Mouse (Mus musculus) liver, embryonic 12.5 days (tissue): ENCODE measurements around the gene Ubap2l. TPM values are rescaled to one million over a fixed set of nuclear protein-coding genes. Genes with fewer than 3 reads are reported as not detected.
A peak's percentile ranks its signal among the peaks of the same experiment; 100 is the strongest.

ENCODE experiments used
- ATAC-seq: fragments of 200-750 bp; cut with Nextera tagmentation; 2 replicates; pipeline ENCODE4 v1.8.0; 2017; ENCODE audit warnings: moderate number of reproducible peaks, mild to moderate bottlenecking, moderate library complexity
- H3K27ac ChIP-seq: fragments of 300-500 bp; sonication (generic); 2 replicates; pipeline ENCODE4 v1.5.1; 2016; ENCODE audit warnings: mild to moderate bottlenecking
- H3K27me3 ChIP-seq: fragments of 300-500 bp; sonication (generic); replicated peaks from 2 replicates; pipeline ENCODE4 v1.6.1; 2016; ENCODE audit warnings: mild to moderate bottlenecking, moderate library complexity
- H3K36me3 ChIP-seq: fragments of 300-500 bp; sonication (generic); 2 replicates; pipeline ENCODE4 v1.6.1; 2016; ENCODE audit warnings: mild to moderate bottlenecking, moderate library complexity
- H3K4me1 ChIP-seq: fragments of 300-500 bp; sonication (generic); 2 replicates; pipeline ENCODE4 v1.6.1; 2016
- H3K4me2 ChIP-seq: fragments of 300-500 bp; sonication (generic); 2 replicates; pipeline ENCODE4 v1.6.1; 2016; ENCODE audit warnings: mild to moderate bottlenecking, moderate library complexity
- H3K4me3 ChIP-seq: fragments of 300-500 bp; sonication (generic); 2 replicates; pipeline ENCODE4 v1.5.1; 2016; ENCODE audit warnings: mild to moderate bottlenecking, moderate library complexity
- H3K9ac ChIP-seq: fragments of 300-500 bp; sonication (generic); 2 replicates; pipeline ENCODE4 v1.6.1; 2016; ENCODE audit warnings: mild to moderate bottlenecking, moderate library complexity
- H3K9me3 ChIP-seq: fragments of 300-500 bp; sonication (generic); replicated peaks from 2 replicates; pipeline ENCODE4 v1.6.1; 2016; ENCODE audit warnings: mild to moderate bottlenecking, moderate library complexity
- WGBS: fragments of 180-500 bp; shearing (Covaris S2); methylation state at CpG from one replicate; pipeline ENCODE4 v1.1.7; 2016; ENCODE audit not compliant: insufficient replicate concordance; 5-methylcytosine and 5-hydroxymethylcytosine counted together
- polyA plus RNA-seq: library from polyadenylated mRNA; unstranded; fragments of >200 nt; fragmentation: Nextera tagmentation; extraction: Ambion mirVana; gene quantifications from 2 replicates; pipeline ENCODE4 v1.2.1, GENCODE M21; 2016

Gene Ubap2l
- polyA plus RNA-seq, 1 experiment from 2014 or later: 111 TPM

DNA sequence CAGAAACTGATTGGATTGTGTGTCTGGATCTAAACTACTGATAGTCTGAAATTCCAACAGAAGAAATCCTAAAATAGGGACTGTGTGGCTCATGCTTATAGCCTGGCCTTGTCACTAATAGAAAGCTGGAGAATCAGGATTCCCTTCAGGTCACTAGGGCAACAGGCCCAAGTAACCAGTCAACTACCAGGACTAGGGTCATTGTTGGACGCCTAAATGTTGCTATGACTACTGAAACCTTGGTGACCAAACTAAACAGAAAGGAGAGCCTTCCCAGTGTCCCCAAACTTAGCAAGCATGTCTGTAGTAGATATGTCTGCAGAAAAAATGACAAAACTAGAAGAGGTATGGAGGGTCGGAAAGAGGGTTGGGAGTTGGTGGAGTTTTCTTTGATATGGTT is 10.1 kb upstream of the Ubap2l start:
- Histone ChIP-seq H3K36me3 (peaks cover 77% of the 10 kb centered on the region), H3K9ac (no peak overlapping the region), H3K4me1 (no peaks in the 10 kb centered on the region), H3K4me3 (no peak overlapping the region), H3K4me2 (no peak overlapping the region), H3K27ac (no peak overlapping the region), H3K27me3 (no peaks in the 10 kb centered on the region), H3K9me3 (no peaks in the 10 kb centered on the region)
- no peak for ATAC-seq
- WGBS: 75% methylated on average over 2 of the region's 2 CpGs

DNA sequence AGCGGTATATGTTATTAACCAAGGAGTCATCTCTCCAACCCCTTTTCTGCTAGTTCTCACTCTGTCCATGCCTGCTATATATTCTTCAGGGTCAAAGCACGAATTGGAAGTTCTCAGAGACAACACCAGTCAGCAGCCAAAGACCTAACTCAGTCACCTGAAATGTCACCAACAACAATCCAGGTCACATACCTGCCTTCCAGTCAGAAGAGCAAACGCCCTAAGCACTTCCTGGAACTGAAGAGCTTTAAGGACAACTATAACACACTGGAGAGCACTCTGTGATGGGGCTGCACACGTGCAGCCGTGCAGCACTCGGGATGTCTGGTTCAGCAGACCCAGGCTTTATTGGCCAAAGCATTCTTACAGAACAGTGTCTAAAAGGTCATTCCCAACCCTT is 9.1 kb upstream of the Ubap2l start:
- H3K4me1 ChIP-seq: no peaks in the 10 kb centered on the region

DNA sequence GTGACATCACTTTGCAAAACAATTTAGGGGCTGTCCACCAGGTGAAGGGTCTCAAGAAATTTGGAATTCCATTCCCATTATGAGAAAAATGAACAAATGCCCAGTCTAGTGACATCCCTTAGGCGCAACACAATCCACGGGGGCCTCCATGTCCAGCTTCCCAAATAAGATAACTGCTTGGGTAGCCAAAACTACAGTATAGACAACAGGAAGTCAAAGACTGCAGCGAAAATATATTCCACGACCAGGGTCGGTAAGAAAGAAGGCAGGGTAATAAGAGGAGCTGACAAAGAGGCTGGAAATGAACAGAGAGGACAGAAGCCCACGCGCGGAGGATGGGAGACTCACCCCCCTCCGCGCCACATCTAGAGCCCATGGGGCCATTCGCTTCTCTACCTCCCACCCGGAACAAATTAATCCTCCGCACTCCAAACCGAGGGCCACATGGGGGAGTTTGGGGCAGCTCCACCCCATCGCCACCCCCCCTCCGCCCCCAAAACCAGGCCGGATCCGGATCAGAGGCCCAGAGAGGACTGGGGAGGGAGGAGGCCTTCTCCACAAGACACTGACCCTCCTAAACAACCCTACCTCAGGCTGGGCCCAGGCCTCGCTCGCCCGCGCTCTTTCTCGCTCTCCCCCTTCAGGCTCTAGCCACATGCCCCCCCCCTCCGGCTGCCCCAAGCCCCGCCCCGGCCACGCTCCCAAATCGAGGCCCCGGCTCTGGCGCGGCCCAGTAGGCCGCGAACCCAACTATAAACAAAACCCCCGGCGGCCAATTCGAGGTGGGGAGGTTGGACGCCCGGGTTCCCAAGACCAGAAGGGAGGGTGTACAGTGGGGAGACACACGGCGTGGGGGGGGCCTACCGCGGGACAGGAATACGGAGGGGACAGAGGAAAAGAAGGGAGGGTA is 732 bp downstream of the Ubap2l start, which contains the start of gene 4933434E20Rik:
Gene 4933434E20Rik (plus strand): TSS at position 196 of the 910 bp plus-strand sequence.
- H3K4me2 ChIP-seq: peak within 1 kb of the TSS; percentile 71
- WGBS: under 1% methylated on average over 42 of the region's 43 CpGs
- no peaks in the 10 kb centered on the region for H3K9me3 ChIP-seq
- H3K9ac ChIP-seq: peak within 1 kb of the TSS; percentile 95
- H3K4me3 ChIP-seq: peak within 1 kb of the TSS; percentile 88
- H3K27ac ChIP-seq: peak within 1 kb of the TSS; percentile 95
- peak; percentile 71 for ATAC-seq
- peaks cover 41% of the 10 kb centered on the region for H3K36me3 ChIP-seq
- peaks cover 39% of the 10 kb centered on the region for H3K4me1 ChIP-seq
- no peaks in the 10 kb centered on the region for H3K27me3 ChIP-seq

More for the DNA sequence above, 9.1 kb upstream of the Ubap2l start:
- Histone ChIP-seq H3K4me3 (no peak overlapping the region), H3K36me3 (peaks cover 85% of the 10 kb centered on the region), H3K4me2 (no peak overlapping the region), H3K27ac (no peak overlapping the region), H3K27me3 (no peaks in the 10 kb centered on the region), H3K9me3 (no peaks in the 10 kb centered on the region), H3K9ac (no peak overlapping the region)
- WGBS: 85% methylated on average over 6 of the region's 6 CpGs
- no peak for ATAC-seq

DNA sequence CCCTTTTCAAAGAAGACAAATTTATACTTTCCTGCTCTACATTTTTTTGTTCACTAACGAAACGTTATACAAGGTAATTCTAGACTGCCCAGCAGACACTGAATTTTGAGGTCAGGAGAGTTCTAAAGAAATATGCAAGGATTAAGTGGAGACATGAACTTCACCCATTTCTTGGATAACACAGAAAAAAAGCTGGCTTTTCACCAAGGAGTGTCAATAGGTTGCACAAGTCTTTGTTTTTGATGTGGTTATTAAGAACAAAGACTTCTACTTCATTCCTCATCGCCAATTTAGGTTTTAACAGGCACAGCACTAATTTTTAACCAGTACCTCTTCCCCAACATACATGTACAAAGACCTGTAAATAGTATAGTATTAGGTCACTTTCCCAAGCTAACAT is 2.7 kb downstream of the Ubap2l start:
- Histone ChIP-seq H3K4me2 (no peak overlapping the region), H3K4me1 (peaks cover 35% of the 10 kb centered on the region), H3K27me3 (no peaks in the 10 kb centered on the region), H3K36me3 (peaks cover 41% of the 10 kb centered on the region), H3K4me3 (no peak overlapping the region), H3K27ac (no peak overlapping the region), H3K9ac (no peak overlapping the region; the same call in 1 of the 2 replicates), H3K9me3 (no peaks in the 10 kb centered on the region)
- no peak for ATAC-seq
- WGBS: 81% methylated on average over 3 of the region's 3 CpGs

DNA sequence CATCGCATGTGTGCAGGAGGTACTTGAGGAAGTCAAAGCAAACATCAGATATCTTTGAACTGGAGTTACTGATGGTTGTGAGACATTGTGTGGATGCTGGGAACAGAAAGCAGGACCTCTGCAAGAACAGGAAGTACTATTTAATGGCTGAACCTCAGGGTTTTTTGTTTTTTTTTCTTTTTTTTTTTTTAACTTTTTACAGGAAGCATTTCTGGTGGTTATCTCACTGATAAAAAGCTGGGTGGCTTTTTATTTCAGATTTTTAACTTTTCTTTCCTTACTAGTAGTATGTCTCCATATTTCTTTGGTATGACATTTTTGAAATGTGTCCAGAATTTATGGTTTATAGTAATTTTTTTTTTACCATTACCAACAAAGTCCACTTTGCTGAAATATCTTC is 16.2 kb downstream of the Ubap2l start:
- Histone ChIP-seq H3K4me3 (no peak overlapping the region), H3K9me3 (no peaks in the 10 kb centered on the region), H3K9ac (no peak overlapping the region), H3K4me2 (no peak overlapping the region), H3K27me3 (no peaks in the 10 kb centered on the region), H3K36me3 (peaks cover 92% of the 10 kb centered on the region), H3K27ac (no peak overlapping the region), H3K4me1 (no peaks in the 10 kb centered on the region)
- WGBS: 90% methylated on average over 1 of the region's 1 CpGs
- no peak for ATAC-seq

DNA sequence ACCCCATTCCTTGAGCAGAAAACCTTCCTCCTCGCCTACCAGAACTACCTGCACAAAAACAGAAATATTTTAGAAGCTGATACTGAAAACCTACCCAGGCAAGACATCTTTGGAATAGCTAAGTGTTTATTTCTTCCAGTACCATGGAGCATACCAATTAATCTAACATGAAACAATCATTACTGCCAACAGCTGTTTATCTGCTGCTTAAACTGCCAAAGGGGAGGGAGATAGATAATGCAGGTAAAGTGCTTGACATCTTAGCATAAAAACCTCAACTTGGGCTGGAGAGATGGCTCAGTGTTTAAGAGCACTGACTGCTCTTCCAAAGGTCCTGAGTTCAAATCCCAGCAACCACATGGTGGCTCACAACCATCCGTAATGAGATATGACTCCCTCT is 17.8 kb downstream of the Ubap2l start:
- H3K27me3 ChIP-seq: no peaks in the 10 kb centered on the region
- 76% methylated on average over 2 of the region's 2 CpGs for WGBS
- H3K4me2 ChIP-seq: no peak overlapping the region
- H3K4me3 ChIP-seq: no peak overlapping the region
- no peak overlapping the region for H3K27ac ChIP-seq
- H3K36me3 ChIP-seq: peaks cover 94% of the 10 kb centered on the region
- H3K9me3 ChIP-seq: no peaks in the 10 kb centered on the region
- H3K9ac ChIP-seq: no peak overlapping the region
- H3K4me1 ChIP-seq: no peaks in the 10 kb centered on the region
- ATAC-seq: no peak

DNA sequence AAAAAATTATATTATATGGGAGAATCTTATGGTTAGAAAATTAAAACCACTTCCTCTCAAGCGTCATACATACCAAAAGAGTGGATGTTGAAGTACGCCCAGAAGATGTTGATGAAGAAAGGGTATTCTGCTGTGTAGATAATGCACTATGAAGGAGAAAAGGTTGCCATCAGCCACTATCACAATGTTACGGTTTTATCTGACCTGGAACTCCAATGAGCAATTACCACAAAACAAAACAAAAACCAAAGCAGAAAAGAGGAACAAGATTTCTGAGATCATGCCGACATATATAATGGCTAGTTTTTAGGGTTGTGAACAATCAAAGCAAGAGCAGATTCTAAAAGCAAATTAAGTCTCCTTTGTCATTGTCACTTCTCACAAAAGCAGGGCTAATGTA is 35.8 kb downstream of the Ubap2l start:
- no peaks in the 10 kb centered on the region for H3K9me3 ChIP-seq
- H3K36me3 ChIP-seq: peaks cover 98% of the 10 kb centered on the region
- no peak overlapping the region for H3K4me2 ChIP-seq
- no peaks in the 10 kb centered on the region for H3K27me3 ChIP-seq
- no peak for ATAC-seq
- H3K4me3 ChIP-seq: no peak overlapping the region
- H3K4me1 ChIP-seq: no peaks in the 10 kb centered on the region
- no peak overlapping the region for H3K27ac ChIP-seq
- H3K9ac ChIP-seq: no peak overlapping the region
- 77% methylated on average over 4 of the region's 4 CpGs for WGBS

DNA sequence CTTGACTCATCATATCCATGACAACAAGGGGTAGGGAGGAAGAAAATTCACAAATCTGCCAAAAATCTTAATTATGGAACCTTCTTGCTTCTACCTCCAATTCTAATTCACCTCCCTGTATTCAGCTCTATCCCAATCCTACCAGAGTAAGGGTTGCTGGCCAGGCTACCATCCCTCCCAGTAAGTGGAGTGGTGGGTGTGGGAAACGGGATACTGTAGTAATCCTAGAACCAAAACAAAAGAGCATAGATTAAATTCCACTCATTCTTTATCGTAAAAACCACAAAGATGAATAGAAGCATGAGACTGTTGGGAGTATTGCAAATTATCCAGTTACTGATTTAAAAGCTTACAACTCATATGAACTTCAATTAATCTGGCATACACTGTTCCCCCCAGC is 42.1 kb downstream of the Ubap2l start:
- ATAC-seq: no peak
- H3K4me1 ChIP-seq: no peaks in the 10 kb centered on the region
- H3K4me2 ChIP-seq: no peak overlapping the region
- no peak overlapping the region for H3K4me3 ChIP-seq
- no peak overlapping the region for H3K27ac ChIP-seq
- H3K36me3 ChIP-seq: peaks cover 98% of the 10 kb centered on the region
- H3K27me3 ChIP-seq: no peaks in the 10 kb centered on the region
- no peak overlapping the region for H3K9ac ChIP-seq
- no peaks in the 10 kb centered on the region for H3K9me3 ChIP-seq
- WGBS: 91% methylated on average over 2 of the region's 2 CpGs

DNA sequence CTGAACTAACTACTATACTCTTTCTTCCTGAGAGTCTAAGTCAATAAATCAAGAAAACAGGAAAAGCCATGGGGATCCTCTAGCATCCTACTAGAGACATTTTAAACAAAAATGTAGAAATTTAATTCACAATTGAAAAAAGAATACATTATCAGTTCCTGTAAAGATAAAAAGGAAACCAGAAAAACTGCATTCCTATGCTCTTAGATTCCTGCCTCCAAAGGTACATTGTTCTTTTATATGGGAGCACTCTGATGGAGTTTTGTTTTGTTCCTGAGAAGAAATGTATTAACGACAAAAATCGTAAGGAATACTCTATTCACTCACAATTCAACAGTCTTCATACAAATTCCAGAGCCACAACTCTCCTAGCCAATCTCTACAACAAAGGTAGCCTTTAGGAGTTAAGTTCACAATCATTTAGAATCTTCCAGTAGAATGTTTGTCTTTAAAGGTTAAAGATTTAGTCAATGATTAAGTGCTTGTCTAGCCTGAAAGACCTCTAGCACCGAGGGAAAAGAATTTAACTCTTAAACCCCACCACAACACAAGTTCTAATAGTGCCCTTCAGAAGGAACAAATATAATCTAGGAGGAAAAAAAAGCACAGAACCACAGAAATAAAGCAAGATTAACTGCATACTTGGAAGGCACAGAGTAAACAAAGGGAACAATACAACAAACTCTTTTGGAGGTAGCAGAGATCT is 48.2 kb downstream of the Ubap2l start:
- WGBS: 83% methylated on average over 3 of the region's 3 CpGs
- ATAC-seq: no peak
- H3K4me3 ChIP-seq: no peak overlapping the region
- peaks cover 7% of the 10 kb centered on the region for H3K4me1 ChIP-seq
- H3K27ac ChIP-seq: no peak overlapping the region
- H3K9ac ChIP-seq: no peak overlapping the region
- H3K27me3 ChIP-seq: no peaks in the 10 kb centered on the region
- H3K4me2 ChIP-seq: no peak overlapping the region
- H3K9me3 ChIP-seq: no peaks in the 10 kb centered on the region
- peaks cover 84% of the 10 kb centered on the region for H3K36me3 ChIP-seq

DNA sequence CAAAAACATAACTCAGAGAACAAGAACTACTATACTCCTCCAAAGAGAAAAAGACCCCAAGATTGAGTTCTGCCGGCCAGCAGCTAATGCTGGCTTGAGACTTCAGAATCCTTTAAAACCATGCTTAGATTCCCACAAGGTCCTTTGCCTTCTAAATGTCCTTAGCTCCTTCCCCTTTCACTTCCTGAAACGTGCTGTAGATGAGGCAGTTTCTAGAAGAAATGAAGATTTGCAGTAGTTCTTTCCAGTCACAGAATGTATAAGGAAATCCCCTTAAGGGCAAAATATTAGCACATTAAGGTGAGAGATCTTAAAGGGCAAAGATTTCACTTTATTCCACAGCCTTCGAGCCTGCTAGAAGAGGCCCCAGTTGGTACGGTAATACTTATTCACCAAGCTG is 52.6 kb downstream of the Ubap2l start:
- 78% methylated on average over 4 of the region's 4 CpGs for WGBS
- Histone ChIP-seq H3K27me3 (no peaks in the 10 kb centered on the region), H3K36me3 (peaks cover 62% of the 10 kb centered on the region), H3K9me3 (no peaks in the 10 kb centered on the region), H3K4me2 (peak overlapping the region; percentile 93; the same call in 1 of the 2 replicates), H3K4me1 (peaks cover 25% of the 10 kb centered on the region), H3K27ac (peak overlapping the region; percentile 77), H3K9ac (no peak overlapping the region), H3K4me3 (no peak overlapping the region)
- no peak for ATAC-seq

DNA sequence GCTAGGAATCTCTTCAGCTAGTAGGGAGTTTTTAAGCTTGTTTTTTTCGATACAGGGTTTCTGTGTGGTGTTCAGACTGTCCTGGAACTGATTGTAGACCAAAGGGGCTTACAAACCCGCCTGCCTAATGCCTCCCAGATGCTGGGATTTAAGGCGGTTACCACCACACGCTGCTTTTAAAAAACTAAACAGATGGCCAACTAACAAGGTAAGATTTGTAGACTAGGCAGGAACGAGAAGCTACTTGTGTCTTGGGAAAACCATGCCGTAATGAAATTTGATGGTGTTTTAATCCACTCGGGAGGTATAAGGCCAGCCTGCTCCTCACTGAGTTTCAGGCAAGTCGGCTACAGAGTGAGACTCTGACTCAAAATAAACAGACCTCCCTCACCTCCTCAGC is 53.3 kb downstream of the Ubap2l start:
- H3K4me2 ChIP-seq: peak overlapping the region; percentile 93
- H3K4me1 ChIP-seq: peaks cover 25% of the 10 kb centered on the region
- 29% methylated on average over 8 of the region's 8 CpGs for WGBS
- H3K27ac ChIP-seq: peak overlapping the region; percentile 77
- peak overlapping the region; percentile 89 for H3K9ac ChIP-seq
- no peaks in the 10 kb centered on the region for H3K27me3 ChIP-seq
- peak overlapping the region; percentile 88 for H3K4me3 ChIP-seq
- no peaks in the 10 kb centered on the region for H3K9me3 ChIP-seq
- H3K36me3 ChIP-seq: peaks cover 60% of the 10 kb centered on the region
- ATAC-seq: no peak

DNA sequence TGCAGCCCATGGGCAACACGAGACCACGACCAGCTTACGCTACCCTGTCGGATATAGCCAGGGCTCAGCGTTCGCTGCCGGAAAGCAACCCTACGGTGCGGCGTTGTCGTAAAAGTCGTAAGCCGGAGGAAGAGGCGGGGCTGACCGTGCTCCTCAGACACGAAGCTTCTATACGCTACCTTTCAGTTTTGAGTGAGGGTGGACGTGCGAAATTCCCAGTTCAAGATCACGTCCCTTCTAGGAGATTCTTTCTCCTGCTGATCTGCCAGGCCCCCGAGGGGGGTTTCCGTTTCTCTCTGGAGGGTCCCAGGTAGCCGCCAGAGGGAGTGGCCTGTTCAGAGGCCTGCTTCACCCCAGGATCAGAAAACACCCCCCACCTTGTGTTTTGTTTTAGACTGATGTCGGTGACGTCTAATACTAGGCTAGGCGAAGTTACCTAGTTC is 53.8 kb downstream of the Ubap2l start, which contains the start of gene Hax1:
Gene Hax1 (minus strand): TSS at position 169 of the 443 bp plus-strand sequence.
- Histone ChIP-seq H3K4me2 (peak within 1 kb of the TSS; percentile 93), H3K9ac (peak within 1 kb of the TSS; percentile 89), H3K27ac (peak within 1 kb of the TSS; percentile 77), H3K4me3 (peak within 1 kb of the TSS; percentile 88), H3K4me1 (peaks cover 25% of the 10 kb centered on the region), H3K9me3 (no peaks in the 10 kb centered on the region), H3K27me3 (no peaks in the 10 kb centered on the region), H3K36me3 (peaks cover 63% of the 10 kb centered on the region)
- peak; percentile 93 for ATAC-seq
- 1% methylated on average over 26 of the region's 26 CpGs for WGBS
